Mouse (Mus musculus) embryonic facial prominence, embryonic 10.5 days (tissue): ENCODE results near the gene Igdcc4. TPM values are rescaled to one million over a fixed set of nuclear protein-coding genes. Genes with fewer than 3 reads are reported as not detected.

Experiments
- polyA plus RNA-seq: library from polyadenylated mRNA; unstranded; fragments of >200 nt; fragmentation: Nextera tagmentation; extraction: Ambion mirVana; gene quantifications from 2 replicates; pipeline ENCODE4 v1.2.1, GENCODE M21; 2016

Gene Igdcc4
- polyA plus RNA-seq, 1 experiment from 2014 or later: 9.7 TPM

Other genes starting within 250 kb of the Igdcc4 start
- 0.02 and 0.04 TPM in 2 replicates for gene Slc24a1, start 149.9 kb upstream of the Igdcc4 start, polyA plus RNA-seq
- 67.3 and 71.4 TPM in 2 replicates for gene Ints14, start 140.6 kb upstream of the Igdcc4 start, polyA plus RNA-seq
- 104 and 105 TPM in 2 replicates for gene Hacd3, start 79.8 kb upstream of the Igdcc4 start, polyA plus RNA-seq
- gene Dpp8, start 69.1 kb upstream of the Igdcc4 start, polyA plus RNA-seq: 37.8 and 37.9 TPM in 2 replicates
- gene Igdcc3, start 39.7 kb downstream of the Igdcc4 start, polyA plus RNA-seq: 167 and 281 TPM in 2 replicates
- gene Parp16, start 93.9 kb downstream of the Igdcc4 start, polyA plus RNA-seq: 8.2 and 8.3 TPM in 2 replicates
- 0.05 and 0.15 TPM in 2 replicates for gene Cilp, start 163.7 kb downstream of the Igdcc4 start, polyA plus RNA-seq
- gene Clpx, start 192.8 kb downstream of the Igdcc4 start, polyA plus RNA-seq: 48.3 and 50.9 TPM in 2 replicates
- 10.3 and 10.6 TPM in 2 replicates for gene Pdcd7, start 244.6 kb downstream of the Igdcc4 start, polyA plus RNA-seq